Mouse (Mus musculus): ENCODE measurements around the gene Gm13697. TPM values are rescaled to one million over a fixed set of nuclear protein-coding genes. Genes with fewer than 3 reads are reported as not detected.
A peak's percentile ranks its signal among the peaks of the same experiment; 100 is the strongest.
"Not testable (repeated sequence)": the region's sequence is repeated elsewhere in the genome, so short reads cannot be mapped to it uniquely, and the experiment has no call there.

Gene Gm13697
- total RNA-seq (2022), result 1 to 10 TPM; 1.4 to 2.0 (median 1.8) TPM

DNA sequence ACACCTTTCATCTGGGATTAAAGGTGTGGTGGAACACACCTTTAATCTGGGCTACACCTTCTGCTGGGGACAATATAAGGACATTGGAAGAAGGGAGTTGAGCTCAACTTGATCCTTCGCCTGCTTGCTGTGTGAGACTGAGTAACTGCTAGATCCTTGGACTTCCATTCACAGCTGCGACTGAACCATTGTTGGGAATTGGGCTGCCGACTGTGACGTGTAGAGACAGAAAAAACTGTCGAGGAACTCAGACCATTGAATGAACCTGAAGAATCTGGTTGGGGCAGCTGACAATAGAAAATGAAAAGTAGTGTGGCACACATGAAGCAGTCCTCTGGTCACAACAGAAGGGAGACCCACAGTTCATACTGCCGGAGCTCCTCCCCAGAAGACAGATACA is at the start of gene Gm13697:
Gene Gm13697 (plus strand): TSS at position 301 of the 400 bp plus-strand sequence.
- not testable (repeated sequence) for DNase-seq (ENCODE audit: low spot score in 2 of 2)

DNA sequence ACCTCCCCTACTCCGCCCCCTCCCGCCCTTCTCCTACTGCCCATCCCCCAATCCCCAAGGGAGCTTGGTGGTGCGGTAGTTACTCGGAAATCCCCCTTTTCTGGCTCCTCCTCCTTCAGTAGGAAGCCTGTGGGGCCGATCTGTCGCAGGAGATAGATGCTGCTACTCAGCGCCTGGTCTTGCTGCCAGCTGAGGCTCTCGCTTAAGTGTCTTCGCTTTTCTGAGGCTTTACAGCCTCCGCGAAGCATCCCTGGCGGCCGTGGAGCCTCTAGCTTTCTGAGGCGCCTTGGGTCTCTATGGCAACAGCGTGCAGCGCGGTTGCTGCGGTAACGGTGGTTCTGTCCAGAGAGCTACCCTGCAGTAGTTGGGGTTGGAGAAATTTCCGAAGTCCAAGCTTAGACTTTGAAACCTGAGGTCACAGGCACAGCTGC is 43.6 kb upstream of the Gm13697 start, which contains the start of gene Zswim2:
Gene Zswim2 (minus strand): TSS at position 298 of the 431 bp plus-strand sequence.
- peak; percentile 86 to 91 for DNase-seq (ENCODE audit: low spot score in 2 of 2)

DNA sequence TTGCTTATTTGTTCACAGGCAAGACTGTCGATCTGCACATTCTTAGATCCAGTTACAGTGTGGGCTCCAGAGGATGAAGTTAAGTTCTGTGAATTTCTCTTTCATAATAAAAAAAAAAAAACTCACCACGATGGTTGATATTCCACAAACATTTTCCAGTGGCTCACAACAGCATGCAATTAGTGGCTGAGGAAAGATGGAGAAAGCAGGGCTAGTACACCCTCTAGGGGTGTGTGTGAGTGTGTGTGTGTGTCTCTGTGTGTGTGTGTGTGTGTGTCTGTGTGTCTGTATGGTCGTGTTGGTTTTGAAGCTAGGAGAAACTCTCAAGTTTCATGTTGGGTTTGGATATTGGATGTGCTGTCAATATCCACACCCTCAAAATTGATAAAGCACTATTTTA is 43.2 kb upstream of the Gm13697 start:
- no peak for DNase-seq (ENCODE audit: low spot score in 2 of 2)

DNA sequence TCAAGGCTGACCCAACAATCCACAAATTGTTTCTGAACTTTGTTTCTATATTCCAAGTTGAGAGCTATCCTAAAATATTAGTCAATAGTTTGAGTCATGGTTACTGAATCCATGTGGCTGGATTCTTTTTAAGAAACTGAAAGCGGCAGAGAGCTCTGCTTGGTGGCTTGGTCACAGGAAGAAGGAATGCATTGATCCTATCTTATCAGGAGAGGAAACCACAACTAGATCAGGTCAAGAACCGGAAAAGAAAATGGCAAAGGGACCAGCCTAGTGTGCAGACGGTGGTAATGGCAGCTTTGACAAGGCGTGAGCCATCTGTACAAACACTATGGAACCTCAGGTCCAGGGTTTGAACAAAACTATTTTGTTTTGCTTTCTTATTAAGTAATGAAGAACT is 42.8 kb upstream of the Gm13697 start:
- DNase-seq (ENCODE audit: low spot score in 2 of 2), result no peak

DNA sequence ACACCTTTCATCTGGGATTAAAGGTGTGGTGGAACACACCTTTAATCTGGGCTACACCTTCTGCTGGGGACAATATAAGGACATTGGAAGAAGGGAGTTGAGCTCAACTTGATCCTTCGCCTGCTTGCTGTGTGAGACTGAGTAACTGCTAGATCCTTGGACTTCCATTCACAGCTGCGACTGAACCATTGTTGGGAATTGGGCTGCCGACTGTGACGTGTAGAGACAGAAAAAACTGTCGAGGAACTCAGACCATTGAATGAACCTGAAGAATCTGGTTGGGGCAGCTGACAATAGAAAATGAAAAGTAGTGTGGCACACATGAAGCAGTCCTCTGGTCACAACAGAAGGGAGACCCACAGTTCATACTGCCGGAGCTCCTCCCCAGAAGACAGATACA is 29.1 kb upstream of the Gm13697 start, which contains the start of gene Gm13698:
Gene Gm13698 (plus strand): TSS at position 301 of the 400 bp plus-strand sequence.
- not testable (repeated sequence) for DNase-seq (ENCODE audit: low spot score in 2 of 2)

DNA sequence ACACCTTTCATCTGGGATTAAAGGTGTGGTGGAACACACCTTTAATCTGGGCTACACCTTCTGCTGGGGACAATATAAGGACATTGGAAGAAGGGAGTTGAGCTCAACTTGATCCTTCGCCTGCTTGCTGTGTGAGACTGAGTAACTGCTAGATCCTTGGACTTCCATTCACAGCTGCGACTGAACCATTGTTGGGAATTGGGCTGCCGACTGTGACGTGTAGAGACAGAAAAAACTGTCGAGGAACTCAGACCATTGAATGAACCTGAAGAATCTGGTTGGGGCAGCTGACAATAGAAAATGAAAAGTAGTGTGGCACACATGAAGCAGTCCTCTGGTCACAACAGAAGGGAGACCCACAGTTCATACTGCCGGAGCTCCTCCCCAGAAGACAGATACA is 23.3 kb upstream of the Gm13697 start, which contains the start of gene Gm13693:
Gene Gm13693 (plus strand): TSS at position 301 of the 400 bp plus-strand sequence.
- DNase-seq (ENCODE audit: low spot score in 2 of 2), result not testable (repeated sequence)

DNA sequence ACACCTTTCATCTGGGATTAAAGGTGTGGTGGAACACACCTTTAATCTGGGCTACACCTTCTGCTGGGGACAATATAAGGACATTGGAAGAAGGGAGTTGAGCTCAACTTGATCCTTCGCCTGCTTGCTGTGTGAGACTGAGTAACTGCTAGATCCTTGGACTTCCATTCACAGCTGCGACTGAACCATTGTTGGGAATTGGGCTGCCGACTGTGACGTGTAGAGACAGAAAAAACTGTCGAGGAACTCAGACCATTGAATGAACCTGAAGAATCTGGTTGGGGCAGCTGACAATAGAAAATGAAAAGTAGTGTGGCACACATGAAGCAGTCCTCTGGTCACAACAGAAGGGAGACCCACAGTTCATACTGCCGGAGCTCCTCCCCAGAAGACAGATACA is 17.5 kb upstream of the Gm13697 start, which contains the start of gene Gm13695:
Gene Gm13695 (plus strand): TSS at position 301 of the 400 bp plus-strand sequence.
- DNase-seq (ENCODE audit: low spot score in 2 of 2), result not testable (repeated sequence)

DNA sequence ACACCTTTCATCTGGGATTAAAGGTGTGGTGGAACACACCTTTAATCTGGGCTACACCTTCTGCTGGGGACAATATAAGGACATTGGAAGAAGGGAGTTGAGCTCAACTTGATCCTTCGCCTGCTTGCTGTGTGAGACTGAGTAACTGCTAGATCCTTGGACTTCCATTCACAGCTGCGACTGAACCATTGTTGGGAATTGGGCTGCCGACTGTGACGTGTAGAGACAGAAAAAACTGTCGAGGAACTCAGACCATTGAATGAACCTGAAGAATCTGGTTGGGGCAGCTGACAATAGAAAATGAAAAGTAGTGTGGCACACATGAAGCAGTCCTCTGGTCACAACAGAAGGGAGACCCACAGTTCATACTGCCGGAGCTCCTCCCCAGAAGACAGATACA is 11.7 kb upstream of the Gm13697 start, which contains the start of gene Gm13696:
Gene Gm13696 (plus strand): TSS at position 301 of the 400 bp plus-strand sequence.
- not testable (repeated sequence) for DNase-seq (ENCODE audit: low spot score in 2 of 2)

DNA sequence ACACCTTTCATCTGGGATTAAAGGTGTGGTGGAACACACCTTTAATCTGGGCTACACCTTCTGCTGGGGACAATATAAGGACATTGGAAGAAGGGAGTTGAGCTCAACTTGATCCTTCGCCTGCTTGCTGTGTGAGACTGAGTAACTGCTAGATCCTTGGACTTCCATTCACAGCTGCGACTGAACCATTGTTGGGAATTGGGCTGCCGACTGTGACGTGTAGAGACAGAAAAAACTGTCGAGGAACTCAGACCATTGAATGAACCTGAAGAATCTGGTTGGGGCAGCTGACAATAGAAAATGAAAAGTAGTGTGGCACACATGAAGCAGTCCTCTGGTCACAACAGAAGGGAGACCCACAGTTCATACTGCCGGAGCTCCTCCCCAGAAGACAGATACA is 5.9 kb upstream of the Gm13697 start, which contains the start of gene Gm13694:
Gene Gm13694 (plus strand): TSS at position 301 of the 400 bp plus-strand sequence.
- not testable (repeated sequence) for DNase-seq (ENCODE audit: low spot score in 2 of 2)

DNA sequence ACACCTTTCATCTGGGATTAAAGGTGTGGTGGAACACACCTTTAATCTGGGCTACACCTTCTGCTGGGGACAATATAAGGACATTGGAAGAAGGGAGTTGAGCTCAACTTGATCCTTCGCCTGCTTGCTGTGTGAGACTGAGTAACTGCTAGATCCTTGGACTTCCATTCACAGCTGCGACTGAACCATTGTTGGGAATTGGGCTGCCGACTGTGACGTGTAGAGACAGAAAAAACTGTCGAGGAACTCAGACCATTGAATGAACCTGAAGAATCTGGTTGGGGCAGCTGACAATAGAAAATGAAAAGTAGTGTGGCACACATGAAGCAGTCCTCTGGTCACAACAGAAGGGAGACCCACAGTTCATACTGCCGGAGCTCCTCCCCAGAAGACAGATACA is 5.7 kb downstream of the Gm13697 start, which contains the start of gene Gm13691:
Gene Gm13691 (plus strand): TSS at position 301 of the 400 bp plus-strand sequence.
- DNase-seq (ENCODE audit: low spot score in 2 of 2), result not testable (repeated sequence)

DNA sequence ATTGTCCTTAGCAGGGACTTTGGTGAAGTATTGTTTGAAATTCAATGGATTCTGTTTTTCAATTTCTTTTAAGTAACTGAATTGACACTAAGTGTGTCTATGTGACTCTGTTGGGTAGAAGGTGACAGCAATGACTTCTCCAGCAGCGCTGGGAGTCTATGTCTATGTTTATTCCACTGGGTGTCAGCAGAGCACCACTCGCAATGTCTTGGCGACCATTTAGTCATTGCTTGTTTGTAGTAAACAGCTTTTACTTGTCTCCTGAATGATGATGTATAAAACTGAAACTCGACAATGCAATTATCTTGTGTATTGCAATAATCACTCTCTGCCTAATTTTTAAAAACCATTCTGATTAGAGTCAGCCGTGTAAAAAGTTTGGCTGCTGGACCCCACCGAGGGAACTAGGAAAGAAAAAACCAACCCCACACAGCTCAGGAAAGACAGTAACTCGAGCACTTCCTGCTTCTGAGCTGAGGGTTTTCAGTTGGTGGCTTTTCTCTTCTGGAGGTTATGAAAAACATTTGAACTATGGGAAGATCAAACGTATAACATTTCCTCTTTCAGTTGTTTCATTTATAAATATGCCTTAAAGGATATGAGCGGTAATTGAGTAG is 9.2 kb downstream of the Gm13697 start:
- not testable (repeated sequence) for DNase-seq (ENCODE audit: low spot score in 2 of 2)

DNA sequence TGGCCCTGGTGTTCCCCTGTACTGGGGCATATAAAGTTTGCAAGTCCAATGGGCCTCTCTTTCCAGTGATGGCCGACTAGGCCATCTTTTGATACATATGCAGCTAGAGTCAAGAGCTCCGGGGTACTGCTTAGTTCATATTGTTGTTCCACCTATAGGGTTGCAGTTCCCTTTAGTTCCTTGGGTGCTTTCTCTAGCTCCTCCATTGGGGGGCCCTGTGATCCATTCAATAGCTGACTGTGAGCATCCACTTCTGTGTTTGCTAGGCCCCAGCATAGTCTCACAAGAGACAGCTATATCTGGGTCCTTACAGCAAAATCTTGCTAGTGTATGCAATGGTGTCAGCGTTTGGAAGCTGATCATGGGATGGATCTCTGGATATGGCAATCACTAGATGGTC is 10.0 kb downstream of the Gm13697 start:
- DNase-seq (ENCODE audit: low spot score in 2 of 2), result not testable (repeated sequence)

DNA sequence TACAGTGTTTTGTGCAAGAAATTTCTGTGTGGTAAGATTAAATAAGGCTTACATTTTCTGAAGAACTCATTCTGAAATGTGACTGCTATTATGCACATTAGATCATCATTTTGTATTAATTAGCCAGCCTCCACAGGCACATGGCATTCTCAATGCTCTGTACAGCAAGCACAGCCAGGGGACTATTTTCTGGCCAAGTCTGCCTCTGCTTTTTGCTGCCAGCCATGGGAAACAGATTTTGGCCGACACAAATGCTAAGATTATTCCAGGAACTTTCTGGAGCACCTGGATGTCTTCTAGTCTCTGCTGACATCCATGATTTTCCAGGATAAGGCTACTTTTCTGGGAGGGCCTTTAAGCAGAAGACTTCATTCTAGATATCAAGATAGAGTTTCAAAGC is 24.4 kb downstream of the Gm13697 start:
- DNase-seq (ENCODE audit: low spot score in 2 of 2), result no peak

DNA sequence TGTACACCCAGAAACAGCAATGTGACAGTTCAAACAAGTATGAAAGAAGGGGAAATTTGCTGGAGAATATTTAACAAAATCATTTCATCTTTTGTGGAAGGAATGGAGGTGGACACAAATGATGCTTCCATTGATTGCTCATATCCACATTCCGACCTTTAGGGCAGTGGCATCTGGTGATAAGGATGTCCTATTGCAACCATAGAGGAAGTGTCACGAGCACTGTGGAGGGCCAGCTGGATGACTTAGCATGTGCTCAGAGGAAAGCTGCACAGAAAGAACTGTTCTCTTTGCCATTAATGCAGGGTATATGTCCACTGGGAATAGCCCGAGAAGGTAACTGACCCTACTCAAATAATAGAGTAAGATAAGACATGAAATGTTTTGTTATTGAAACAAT is 25.3 kb downstream of the Gm13697 start:
- DNase-seq (ENCODE audit: low spot score in 2 of 2), result no peak

DNA sequence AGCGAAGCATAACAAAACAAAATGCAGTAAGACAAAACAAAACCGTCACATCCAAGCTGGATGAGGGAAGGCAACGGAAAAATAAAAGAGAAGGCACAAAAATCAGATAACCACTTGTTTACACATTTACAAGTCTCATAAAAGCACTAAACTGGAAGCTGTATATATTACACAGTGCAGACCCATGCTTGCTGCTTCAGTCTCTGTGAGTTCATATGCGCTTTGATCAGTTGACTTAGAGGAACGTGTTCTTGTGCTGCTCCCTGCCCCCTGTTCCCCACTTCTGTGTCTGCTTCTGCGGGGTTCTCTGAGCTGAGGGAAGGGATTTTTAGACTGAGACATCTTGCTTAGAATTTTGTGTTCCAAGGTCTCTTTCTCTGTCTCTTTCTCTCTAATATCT is 30.0 kb downstream of the Gm13697 start:
- DNase-seq (ENCODE audit: low spot score in 2 of 2), result no peak

DNA sequence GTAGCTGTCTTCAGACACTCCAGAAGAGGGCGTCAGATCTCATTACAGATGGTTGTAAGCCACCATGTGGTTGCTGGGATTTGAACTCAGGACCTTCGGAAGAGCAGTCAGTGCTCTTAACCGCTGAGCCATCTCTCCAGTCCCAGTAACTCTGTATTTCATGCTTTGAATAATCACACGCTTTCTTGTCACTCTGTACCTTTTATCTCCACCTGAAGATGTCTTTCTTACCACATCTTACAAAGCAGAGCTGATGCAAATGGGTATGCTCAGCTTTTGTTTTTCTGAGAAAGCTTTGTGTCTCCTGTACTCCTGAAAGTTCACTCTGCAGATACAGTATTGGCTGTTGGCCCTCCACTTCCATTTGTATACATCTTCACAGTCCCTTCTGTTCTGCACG is 31.7 kb downstream of the Gm13697 start:
- not testable (repeated sequence) for DNase-seq (ENCODE audit: low spot score in 2 of 2)

DNA sequence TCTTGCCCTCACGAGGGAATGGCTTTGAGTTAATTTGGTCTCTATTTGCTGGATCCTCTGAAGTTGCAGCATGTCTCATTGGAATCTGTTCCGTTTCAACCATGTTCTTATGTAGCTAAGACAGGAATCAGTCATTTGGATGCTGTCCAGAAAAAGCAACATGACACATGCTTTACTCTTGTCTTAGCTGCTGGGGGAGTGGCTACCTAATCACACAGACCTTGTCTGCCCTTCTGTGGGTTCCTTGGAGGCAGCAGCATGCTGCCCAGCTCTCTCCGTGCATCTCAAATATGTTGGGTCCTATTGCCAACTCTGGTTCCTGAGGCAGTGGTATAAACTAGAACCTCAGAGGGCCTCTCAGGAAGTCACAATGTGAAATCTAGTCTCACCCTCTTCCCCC is 33.8 kb downstream of the Gm13697 start:
- no peak for DNase-seq (ENCODE audit: low spot score in 2 of 2)

DNA sequence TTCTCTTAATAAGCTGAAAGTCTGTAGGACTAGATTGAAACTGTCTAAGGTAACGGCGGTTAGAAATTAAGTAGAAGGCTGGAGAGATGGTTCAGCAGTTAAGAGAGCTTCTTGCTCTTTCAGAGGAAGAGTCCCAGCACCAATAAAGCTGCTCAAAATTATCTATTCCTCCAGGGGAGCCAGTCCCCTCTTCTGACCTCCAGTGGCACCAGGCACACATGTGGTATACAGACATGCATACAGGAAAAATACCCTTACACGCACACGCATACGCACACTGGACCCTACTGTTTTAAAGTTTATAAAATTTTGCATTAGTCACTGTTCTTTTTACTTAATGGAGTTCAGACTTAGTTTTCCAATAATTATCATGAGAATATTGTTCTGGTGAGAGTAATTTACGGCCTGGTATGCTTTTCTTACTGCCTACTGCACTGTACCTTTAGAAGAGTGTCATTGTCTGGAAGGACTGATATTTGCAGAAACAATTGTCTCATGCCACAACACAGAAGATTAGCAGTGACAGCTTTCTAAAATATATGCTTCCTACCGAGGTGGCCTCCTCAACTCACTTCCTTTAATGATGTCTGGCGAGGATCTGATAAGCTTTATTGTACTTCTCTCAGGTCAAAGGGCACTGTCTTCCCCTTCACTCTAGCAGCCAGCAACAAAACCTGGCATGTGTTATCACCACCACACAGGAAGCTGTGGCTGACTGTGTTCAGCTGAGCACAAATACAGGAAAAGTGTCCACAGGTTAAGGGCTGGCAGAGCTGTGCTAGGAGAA is 35.2 kb downstream of the Gm13697 start:
- no peak for DNase-seq (ENCODE audit: low spot score in 2 of 2)

DNA sequence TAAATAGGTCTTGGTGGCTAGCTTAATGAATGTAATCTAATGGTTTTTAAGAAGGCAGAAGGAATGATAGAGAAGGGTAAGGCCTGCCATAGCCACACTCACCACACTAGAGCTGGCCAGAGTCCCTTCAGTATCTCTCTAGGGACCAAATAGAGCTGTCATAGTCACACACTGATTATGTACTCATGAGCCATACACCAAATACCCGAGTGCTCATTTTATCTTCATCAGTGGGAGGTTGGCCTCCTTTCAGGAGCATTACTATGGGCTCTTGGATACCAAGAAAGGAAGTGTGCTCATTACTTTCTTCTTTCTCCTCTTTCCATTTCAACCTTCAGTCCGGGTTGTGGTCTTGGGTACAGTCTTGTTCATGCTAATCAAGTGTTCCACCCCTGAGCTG is 37.4 kb downstream of the Gm13697 start:
- DNase-seq (ENCODE audit: low spot score in 2 of 2), result no peak

DNA sequence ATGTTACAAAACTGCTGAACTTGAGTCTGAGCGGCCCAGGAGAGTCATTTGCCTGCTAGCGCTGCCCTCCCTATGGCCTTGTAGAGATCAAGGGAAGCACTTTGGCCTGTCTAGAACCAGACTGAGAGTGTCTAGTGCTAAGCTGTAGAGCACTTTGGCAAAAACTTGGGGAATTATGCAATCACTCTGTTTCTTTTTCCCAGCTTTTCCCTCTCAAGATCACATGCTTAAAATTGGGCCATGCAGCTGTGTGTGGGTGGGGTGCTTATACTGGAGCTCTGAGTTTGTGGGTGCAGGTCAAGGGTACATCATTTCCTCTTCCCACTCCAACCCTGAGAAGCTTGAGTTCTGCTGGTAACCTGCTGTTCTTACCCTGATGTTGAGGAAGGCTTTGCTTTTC is 38.4 kb downstream of the Gm13697 start:
- DNase-seq (ENCODE audit: low spot score in 2 of 2), result peak; percentile 7 to 62

DNA sequence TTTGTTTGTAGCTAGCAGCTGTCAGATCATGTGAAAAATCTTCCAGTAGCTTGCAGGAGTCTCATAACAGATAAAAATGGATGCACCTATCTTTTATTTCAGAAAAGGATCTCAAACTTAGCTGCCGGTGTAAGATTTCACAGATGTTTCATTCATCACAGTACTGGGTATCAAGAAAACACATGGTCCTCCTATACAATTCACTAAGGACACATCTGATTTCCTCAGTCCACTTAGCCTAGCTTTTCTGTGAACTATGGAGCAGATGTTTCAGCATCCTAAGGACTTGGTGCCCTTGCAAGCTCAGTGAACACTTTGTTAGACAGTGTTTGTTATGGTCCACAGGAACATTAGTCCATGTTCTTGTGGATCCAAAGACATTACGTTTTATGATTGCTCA is 38.8 kb downstream of the Gm13697 start:
- DNase-seq (ENCODE audit: low spot score in 2 of 2), result no peak

DNA sequence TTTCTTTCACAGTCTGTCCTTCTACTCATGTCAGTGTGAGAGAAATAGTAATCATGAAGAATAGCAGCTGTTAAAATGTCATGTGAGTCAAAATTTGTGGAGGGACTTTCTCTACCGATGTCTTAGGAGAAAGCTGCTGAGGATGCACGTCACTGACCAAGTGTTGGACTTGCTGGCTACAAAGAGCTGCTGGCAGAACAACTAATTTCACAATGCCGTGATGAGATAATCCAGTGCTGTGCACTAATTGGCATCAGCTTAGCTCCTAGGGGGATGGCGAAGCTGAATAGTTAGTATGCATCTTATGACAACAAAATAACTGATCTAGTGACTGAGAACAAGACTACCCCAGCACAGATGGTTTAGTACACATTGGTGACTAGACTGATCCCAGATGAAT is 40.7 kb downstream of the Gm13697 start:
- DNase-seq (ENCODE audit: low spot score in 2 of 2), result no peak

Data from left cerebral cortex, adult 8-10 months (tissue).